Mouse (Mus musculus): Measurements from ENCODE around the gene Retsat.

DNA sequence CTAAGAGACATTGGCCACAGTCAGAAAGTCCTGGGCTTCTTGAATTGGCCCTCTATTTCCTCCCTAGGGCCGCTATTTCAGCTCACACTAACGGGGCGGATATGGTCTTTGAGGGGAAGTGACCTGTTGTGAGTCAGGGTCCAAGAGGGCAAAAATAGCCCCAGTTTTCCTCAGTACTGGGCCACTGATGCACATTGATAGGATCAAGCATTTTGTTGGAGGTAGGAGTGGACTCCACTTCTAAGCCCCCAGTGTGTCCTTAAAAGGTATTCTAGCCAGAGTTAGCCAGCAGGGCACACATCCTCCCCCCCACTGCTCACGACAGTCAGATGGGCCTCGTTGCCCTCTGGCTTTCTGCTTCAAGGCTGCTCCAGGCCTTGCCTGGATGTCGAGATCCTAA is 48.2 kb upstream of the Retsat start:
- TF ChIP-seq TCF12 (IDR thresholded peaks at IDR 0.05; ENCODE audit: insufficient read depth, poor library complexity, severe bottlenecking) (no peak), TCF3 (IDR thresholded peaks at IDR 0.05; ENCODE audit: insufficient read length, low read depth) (no peak), POLR2A (IDR thresholded peaks at IDR 0.05; ENCODE audit: insufficient read length, low read depth) (no peak), CEBPB (IDR thresholded peaks at IDR 0.05; ENCODE audit: insufficient read depth, poor library complexity, severe bottlenecking) (no peak), MYOG (IDR thresholded peaks at IDR 0.05; ENCODE audit: control insufficient read depth in 1 of 3, insufficient read depth in 1 of 3, insufficient read length in 2 of 3, low read depth in 2 of 3) (no peak), MYOD1 (IDR thresholded peaks at IDR 0.05; ENCODE audit: control insufficient read depth in 1 of 3, insufficient read length in 2 of 3, low read depth in 2 of 3) (no peak), E2F4 (IDR thresholded peaks at IDR 0.05; ENCODE audit: insufficient read depth) (no peak), USF1 (IDR thresholded peaks at IDR 0.05; ENCODE audit: low read depth) (no peak), MAX (IDR thresholded peaks at IDR 0.05; ENCODE audit: low read depth) (no peak), REST (IDR thresholded peaks at IDR 0.05; ENCODE audit: insufficient read depth, insufficient read length) (no peak), POLR2AphosphoS2 (IDR thresholded peaks at IDR 0.05; ENCODE audit: insufficient read length, low read depth) (no peak), SRF (IDR thresholded peaks at IDR 0.05; ENCODE audit: control insufficient read depth, insufficient read length, low read depth) (no peak)
